Comparison of ENCODE assay signal across 14 mouse cellular contexts in genomic region chr9:71589771-71590170, GRCm38 (mm10). TPM values are rescaled to one million over a fixed set of nuclear protein-coding genes. Genes with fewer than 3 reads are reported as not detected.
DNase-seq lines count a peak whose midpoint lies in the region; ATAC-seq and TF ChIP-seq lines count a peak whose summit lies in the region.
"Had no signal": no experiment of that assay in that cellular context is flagged by ENCODE, and none has a peak within 500 bp of the region (broad histone marks: within the 10 kb centered on the region; RNA-seq: fewer than 3 reads in every experiment).

No protein-coding gene starts in this region.

- peaks cover 18% of the 10 kb centered on the region for H3K4me1 ChIP-seq in liver, postnatal 0 days (ENCODE audit: insufficient read depth)
- no peaks in the 10 kb centered on the region for H3K4me1 ChIP-seq in liver, embryonic 11.5 days (replicated peaks; ENCODE audit: control insufficient read depth, insufficient read depth, low read length)
- H3K4me1 ChIP-seq in CH12.LX (ENCODE audit: control insufficient read depth in 1 of 2, insufficient read depth in 2 of 2) = peaks cover 9 to 49% of the 10 kb centered on the region in 2 experiments

- in situ Hi-C loops in CH12.LX (cut with MboI; ENCODE audit: low pct_ligation_motif_present, low pct_unique_long_range_greater_than_20kb, low sequenced_read_pairs) = no loop called here

- no peak for TF ChIP-seq CTCF in liver, postnatal 0 days (IDR thresholded peaks at IDR 0.05; ENCODE audit: low read depth)
- no peak for TF ChIP-seq CTCF in CH12.LX (conservative IDR thresholded peaks at IDR 0.05 in 1 of 2, IDR thresholded peaks at IDR 0.05 in 1 of 2; ENCODE audit: low read depth in 2 of 2, low read length in 2 of 2)

- no peak for ATAC-seq in liver, postnatal 0 days
- no peak for ATAC-seq in liver, embryonic 11.5 days (replicated peaks; ENCODE audit: low FRiP score)
- ATAC-seq: midbrain, embryonic 15.5 days had no signal

- DNase-seq in liver, postnatal 0 days = no peak
- DNase-seq in liver, embryonic 11.5 days (ENCODE audit: low spot score) = no peak
- DNase-seq in CH12.LX (ENCODE audit: extremely low read depth) = peak; percentile 33
- DNase-seq in heart, adult 8-10 months (ENCODE audit: low spot score) = peak; percentile 53
- peak; percentile 65 to 73 for DNase-seq in heart, postnatal 10 days
- no peak for DNase-seq in urinary bladder, adult 2 months (ENCODE audit: low spot score)
- DNase-seq in embryo, embryonic 10.5 days (ENCODE audit: low spot score) = no peak
- DNase-seq: cerebellum, adult 8-10 months; gastrocnemius, postnatal 36 days; retina, postnatal 1 day had no signal

- TF ChIP-seq EP300 in liver, postnatal 0 days (IDR thresholded peaks at IDR 0.05; ENCODE audit: low read depth) = no peak
- no peak; the same call in 1 of the 2 replicates for TF ChIP-seq EP300 in CH12.LX (IDR thresholded peaks at IDR 0.05; ENCODE audit: low read length)

- H3K79me2 ChIP-seq in CH12.LX (replicated peaks; ENCODE audit: control insufficient read depth, extremely low read depth, insufficient read depth, poor library complexity, severe bottlenecking) = no peaks in the 10 kb centered on the region

- no peak for TF ChIP-seq POLR2A in CH12.LX (IDR thresholded peaks at IDR 0.05; ENCODE audit: low read depth, low read length)

- H3K36me3 ChIP-seq in liver, postnatal 0 days (replicated peaks; ENCODE audit: insufficient read depth, low read length) = no peaks in the 10 kb centered on the region
- H3K36me3 ChIP-seq in liver, embryonic 11.5 days (ENCODE audit: control insufficient read depth, insufficient read depth, low read length) = 0 out of 2 replicates have a peak, but pooled peaks cover 2% of the 10 kb centered on the region
- peaks cover 0 to 17% of the 10 kb centered on the region in 2 experiments for H3K36me3 ChIP-seq in CH12.LX (replicated peaks in 1 of 2; ENCODE audit: control insufficient read depth in 1 of 2, insufficient read depth in 1 of 2, low read length in 1 of 2)
- H3K36me3 ChIP-seq: midbrain, embryonic 15.5 days had no signal

- intact Hi-C loops in heart, postnatal 10 days (cut with DNase I) = loop anchor here (2.0 kb wide), 1 partner anchor 23 kb away; no protein-coding TSS in a partner anchor

- no peak overlapping the region for H3K4me3 ChIP-seq in liver, postnatal 0 days (ENCODE audit: low read depth, low read length)
- no peak overlapping the region for H3K4me3 ChIP-seq in liver, embryonic 11.5 days (ENCODE audit: low read depth, low read length)
- H3K4me3 ChIP-seq in CH12.LX (replicated peaks in 1 of 3; ENCODE audit: low read depth in 2 of 3, low read length in 2 of 3, poor library complexity in 1 of 3) = no peak overlapping the region
- H3K4me3 ChIP-seq: erythroblast, embryonic 14.5 days; midbrain, embryonic 15.5 days had no signal

- 0 out of 2 replicates have a peak, but pooled peaks cover 4% of the 10 kb centered on the region for H3K9me3 ChIP-seq in liver, postnatal 0 days (ENCODE audit: low read length)
- H3K9me3 ChIP-seq in liver, embryonic 11.5 days (ENCODE audit: control insufficient read depth, low read length) = no peaks in the 10 kb centered on the region; the same call in 1 of the 2 replicates
- H3K9me3 ChIP-seq in CH12.LX (replicated peaks; ENCODE audit: low read length) = peaks cover 18% of the 10 kb centered on the region
- H3K9me3 ChIP-seq: midbrain, embryonic 15.5 days had no signal

- no peak overlapping the region for H3K4me2 ChIP-seq in liver, postnatal 0 days (ENCODE audit: low read depth, low read length)
- no peak overlapping the region for H3K4me2 ChIP-seq in liver, embryonic 11.5 days
- H3K4me2 ChIP-seq in CH12.LX (ENCODE audit: insufficient read depth, low read depth, poor library complexity, severe bottlenecking) = peak overlapping the region; percentile 56
- H3K4me2 ChIP-seq: hindbrain, embryonic 14.5 days; midbrain, embryonic 15.5 days had no signal

- 48% methylated on average over 7 of the region's 7 CpGs for WGBS in liver, postnatal 0 days (ENCODE audit: insufficient replicate concordance)
- WGBS in liver, embryonic 11.5 days = 54% methylated on average over 7 of the region's 7 CpGs

- 0 out of 2 replicates have a peak overlapping the region, but pooled peaks have one; percentile 29 for H3K27ac ChIP-seq in liver, postnatal 0 days (ENCODE audit: low read depth)
- no peak overlapping the region for H3K27ac ChIP-seq in liver, embryonic 11.5 days (ENCODE audit: low read depth, low read length)
- no peak overlapping the region for H3K27ac ChIP-seq in CH12.LX (ENCODE audit: insufficient read depth, low read depth)
- H3K27ac ChIP-seq: hindbrain, embryonic 14.5 days; macrophage; midbrain, embryonic 15.5 days had no signal

- H3K27me3 ChIP-seq in liver, postnatal 0 days (ENCODE audit: insufficient read depth, low read length) = no peaks in the 10 kb centered on the region
- H3K27me3 ChIP-seq in liver, embryonic 11.5 days (replicated peaks; ENCODE audit: control insufficient read depth, insufficient read depth, low read length) = peaks cover 7% of the 10 kb centered on the region
- H3K27me3 ChIP-seq in CH12.LX (replicated peaks) = no peaks in the 10 kb centered on the region
- H3K27me3 ChIP-seq: midbrain, embryonic 15.5 days had no signal

- no peak overlapping the region for H3K9ac ChIP-seq in liver, postnatal 0 days (replicated peaks)
- no peak overlapping the region for H3K9ac ChIP-seq in liver, embryonic 11.5 days (ENCODE audit: low read depth, low read length)
- no peak overlapping the region for H3K9ac ChIP-seq in CH12.LX (ENCODE audit: insufficient read depth, low read depth)
- H3K9ac ChIP-seq: hindbrain, embryonic 14.5 days; midbrain, embryonic 15.5 days had no signal

- dilution Hi-C loops in CH12.LX (cut with MboI; ENCODE audit: extremely low pct_ligation_motif_present, extremely low pct_unique_long_range_greater_than_20kb, low sequenced_read_pairs) = no loop called here

- no peak for TF ChIP-seq RAD21 in CH12.LX (IDR thresholded peaks at IDR 0.05; ENCODE audit: low read depth, low read length)

TF ChIP-seq in CH12.LX, 34 proteins besides CTCF, POLR2A, EP300 and RAD21:
- TF ChIP-seq ZC3H11A (IDR thresholded peaks at IDR 0.05; ENCODE audit: low read depth, low read length) (no peak), MAFK (IDR thresholded peaks at IDR 0.05; ENCODE audit: insufficient replicate concordance, low read length) (no peak), POLR2AphosphoS2 (IDR thresholded peaks at IDR 0.05; ENCODE audit: low read depth, low read length) (no peak), CHD1 (IDR thresholded peaks at IDR 0.05; ENCODE audit: low read depth, low read length) (no peak), ZMIZ1 (IDR thresholded peaks at IDR 0.05; ENCODE audit: low read depth, low read length) (no peak), E2F4 (IDR thresholded peaks at IDR 0.05; ENCODE audit: insufficient replicate concordance, low read depth, low read length) (no peak), BHLHE40 (IDR thresholded peaks at IDR 0.05; ENCODE audit: low read depth, low read length) (0 out of 2 replicates have a peak, but pooled peaks have one; percentile 14), KAT2A (IDR thresholded peaks at IDR 0.05; ENCODE audit: insufficient replicate concordance, low read length) (no peak), TCF12 (IDR thresholded peaks at IDR 0.05; ENCODE audit: low read depth, low read length) (0 out of 2 replicates have a peak, but pooled peaks have one; percentile 37)
TF ChIP-seq in CH12.LX: peak in this region for 2.

RNA-seq across cellular contexts. Expression of gene Myzap, which starts 2.4 kb away (rescaled TPM):
- polyA plus RNA-seq in liver, postnatal 0 days (2015; fragmentation: Nextera tagmentation; extraction: Ambion mirVana) = 2.8 and 3.7 TPM in 2 replicates
- polyA plus RNA-seq in liver, embryonic 11.5 days (2014; fragmentation: Nextera tagmentation; extraction: Ambion mirVana) = 9.1 and 9.8 TPM in 2 replicates
- 2.9 and 4.6 TPM in 2 replicates for total RNA-seq in CH12.LX (2012; rRNA removed)
- 6.2 and 6.3 TPM in 2 replicates for total RNA-seq in CH12.LX (2014; rRNA removed)
- 7.2 and 7.5 TPM in 2 replicates for polyA plus RNA-seq in CH12.LX (2012; ENCODE audit: insufficient read length, low read depth)
- 100 to 1,000 TPM; 373 to 483 (median 430) TPM for total RNA-seq in heart, adult 8-10 months (2022)
- 100 to 1,000 TPM; 325 to 374 TPM for total RNA-seq in heart, postnatal 10 days (2021)
- polyA plus RNA-seq in urinary bladder, adult 2 months (2012; rRNA removed) = 53.1 and 66.1 TPM in 2 replicates
- polyA plus RNA-seq: erythroblast, embryonic 14.5 days; macrophage had no signal

Comparison
In these comparisons a context has a peak if more than half of its experiments do, and no peak if none do; other contexts are left out.
1. DNase-seq: peak in CH12.LX (single experiment), heart, adult 8-10 months (single experiment) and heart, postnatal 10 days (2 of 2); none in liver, postnatal 0 days (single experiment), liver, embryonic 11.5 days (single experiment), urinary bladder, adult 2 months (single experiment) and embryo, embryonic 10.5 days (single experiment).